Mouse (Mus musculus) liver, adult 2 months (tissue): ENCODE measurements around the gene Tmie.

Experiments used
- CTCF ChIP-seq: fragments of 200-500 bp; IDR thresholded peaks from 2 replicates; pipeline ENCODE4 v1.5.1; 2011; ENCODE audit warnings: low read depth, low read length, control low read depth
- POLR2A ChIP-seq: fragments of 200-500 bp; IDR thresholded peaks from 2 replicates; pipeline ENCODE4 v1.6.1; 2011; ENCODE audit warnings: low read length, control low read depth; ENCODE audit not compliant: insufficient read depth; ENCODE audit errors: extremely low read depth

DNA sequence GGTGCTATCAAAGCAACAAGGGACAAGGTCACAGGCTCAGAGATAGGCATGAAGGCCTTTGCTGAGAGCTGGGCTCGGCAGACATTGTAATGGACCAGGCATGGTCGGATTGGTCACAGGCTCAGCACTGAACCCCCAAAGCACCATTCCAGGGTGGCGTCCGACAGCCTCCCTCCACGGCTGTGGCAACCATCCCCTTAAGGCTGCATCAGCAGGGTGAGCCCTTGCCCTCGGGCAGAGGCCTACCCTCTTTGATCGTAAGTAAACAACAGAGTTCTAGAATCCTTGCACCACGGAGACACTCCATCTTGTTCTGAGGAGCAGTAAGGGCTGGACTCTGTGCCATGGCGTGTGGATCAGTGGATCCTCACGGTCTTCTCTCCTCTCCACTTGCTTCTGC is 35.7 kb downstream of the Tmie start, which contains the start of gene Prss46:
- no peak for TF ChIP-seq CTCF
- no peak for TF ChIP-seq POLR2A
